Mouse (Mus musculus): ENCODE results near the gene Clmp.

DNA sequence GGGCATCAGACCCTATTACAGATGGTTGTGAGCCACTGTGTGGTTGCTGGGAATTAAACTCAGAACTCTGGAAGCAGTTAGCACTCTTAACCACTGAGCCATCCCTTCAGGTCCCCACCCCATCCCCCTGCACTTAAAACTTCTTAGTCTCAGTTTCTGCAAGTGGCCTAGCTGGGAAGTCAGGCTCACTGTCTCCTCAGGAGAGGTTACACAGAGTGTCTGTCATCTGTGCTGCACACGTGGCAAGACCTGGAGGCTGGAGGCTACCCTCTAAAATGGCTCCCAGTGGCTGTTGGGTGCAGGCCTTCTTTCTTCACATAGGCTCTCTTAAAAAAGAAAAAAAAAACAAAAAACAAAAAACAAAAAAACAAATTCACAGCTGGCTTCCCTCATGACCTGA is 90.3 kb downstream of the Clmp start:
- no peak for TF ChIP-seq CTCF (IDR thresholded peaks at IDR 0.05; ENCODE audit: control insufficient read depth, insufficient read depth, insufficient replicate concordance, low read depth, low read length)
- TF ChIP-seq POLR2A (IDR thresholded peaks at IDR 0.05; ENCODE audit: control insufficient read depth, low read depth, low read length), result no peak
